Mouse (Mus musculus) midbrain, postnatal 0 days (tissue): ENCODE measurements around the gene Opn1sw. TPM values are rescaled to one million over a fixed set of nuclear protein-coding genes. Genes with fewer than 3 reads are reported as not detected.
"Not testable (repeated sequence)": the region's sequence is repeated elsewhere in the genome, so short reads cannot be mapped to it uniquely, and the experiment has no call there.

Source experiments
- ATAC-seq: fragments of 200-750 bp; cut with Nextera tagmentation; 2 replicates; pipeline ENCODE4 v1.8.0; 2017; ENCODE audit warnings: moderate number of reproducible peaks, mild to moderate bottlenecking, moderate TSS enrichment, moderate library complexity; ENCODE audit not compliant: low FRiP score
- DNase-seq: peaks from one replicate; pipeline ENCODE4 v3.0.0-alpha.2; 2015; ENCODE audit warnings: low spot score
- H3K27ac ChIP-seq: fragments of 300-500 bp; sonication (generic); 2 replicates; pipeline ENCODE4 v1.5.1; 2014; ENCODE audit warnings: low read depth, mild to moderate bottlenecking, low read length, mixed read lengths
- H3K27me3 ChIP-seq: fragments of 300-500 bp; sonication (generic); 2 replicates; pipeline ENCODE4 v1.6.1; 2014; ENCODE audit warnings: low read length, control low read depth, mixed read lengths; ENCODE audit not compliant: insufficient read depth
- H3K36me3 ChIP-seq: fragments of 300-500 bp; sonication (generic); 2 replicates; pipeline ENCODE4 v1.6.1; 2014; ENCODE audit warnings: low read length, control low read depth, mixed read lengths; ENCODE audit not compliant: insufficient read depth
- H3K4me1 ChIP-seq: fragments of 300-500 bp; sonication (generic); 2 replicates; pipeline ENCODE4 v1.6.1; 2014; ENCODE audit warnings: mild to moderate bottlenecking, control low read depth, antibody characterized with exemption, low read length, mixed read lengths; ENCODE audit not compliant: insufficient read depth
- H3K4me2 ChIP-seq: fragments of 300-500 bp; sonication (generic); 2 replicates; pipeline ENCODE4 v1.6.1; 2014; ENCODE audit warnings: low read depth, mild to moderate bottlenecking, low read length, mixed read lengths; ENCODE audit not compliant: poor library complexity, severe bottlenecking
- H3K4me3 ChIP-seq: fragments of 300-500 bp; sonication (generic); 2 replicates; pipeline ENCODE4 v1.5.1; 2014; ENCODE audit warnings: low read depth, mild to moderate bottlenecking, low read length, moderate library complexity
- H3K9ac ChIP-seq: fragments of 300-500 bp; sonication (generic); replicated peaks from 2 replicates; pipeline ENCODE4 v1.6.1; 2014; ENCODE audit warnings: mild to moderate bottlenecking, low read length, moderate library complexity, mixed read lengths; ENCODE audit not compliant: poor library complexity, severe bottlenecking
- H3K9me3 ChIP-seq: fragments of 300-500 bp; sonication (generic); 2 replicates; pipeline ENCODE4 v1.6.1; 2016; ENCODE audit warnings: low read length, control low read depth
- CTCF ChIP-seq: IDR thresholded peaks from 2 replicates; pipeline ENCODE4 v1.5.1; 2016; ENCODE audit warnings: antibody characterized with exemption, mild to moderate bottlenecking
- WGBS: fragments of 180-500 bp; shearing (Covaris S2); extraction: QIAGEN DNeasy Blood & Tissue Kit; methylation state at CpG from one replicate; pipeline ENCODE4 v1.1.7; 2014; 5-methylcytosine and 5-hydroxymethylcytosine counted together
- polyA plus RNA-seq: library from polyadenylated mRNA; unstranded; fragments of >200 nt; fragmentation: Nextera tagmentation; extraction: Ambion mirVana; gene quantifications from 2 replicates; pipeline ENCODE4 v1.2.1, GENCODE M21; 2015
- total RNA-seq: library from RNA; depleted of rRNA; stranded (reverse); fragments of >200 nt; gene quantifications from 2 replicates; pipeline ENCODE4 v1.2.3, GENCODE M21; 2014

Gene Opn1sw
- total and polyA plus RNA-seq, 2 experiments from 2014 or later: 0.11 to 0.56 TPM

- no peaks in the 10 kb centered on the region for H3K36me3 ChIP-seq
- no peak overlapping the region for H3K9ac ChIP-seq
- TF ChIP-seq CTCF: peak; percentile 66
- no peak overlapping the region for H3K27ac ChIP-seq
- no peak for ATAC-seq
- H3K4me3 ChIP-seq: no peak overlapping the region
- H3K9me3 ChIP-seq: no peaks in the 10 kb centered on the region
- H3K27me3 ChIP-seq: no peaks in the 10 kb centered on the region; the same call in 1 of the 2 replicates
- peak; percentile 21 for DNase-seq
- no peaks in the 10 kb centered on the region; the same call in 1 of the 2 replicates for H3K4me1 ChIP-seq
- 62% methylated on average over 4 of the region's 4 CpGs for WGBS
- H3K4me2 ChIP-seq: no peak overlapping the region
Measured at GRCm38 (mm10) chr6:29391802-29392201, 3.5 kb upstream of the Opn1sw start.

GRCm38 (mm10) chr6:29391241-29391640 is 3.0 kb upstream of the Opn1sw start:
- not testable (repeated sequence) for H3K9me3 ChIP-seq, DNase-seq, H3K27ac ChIP-seq, H3K4me1 ChIP-seq, H3K4me3 ChIP-seq, ATAC-seq, H3K4me2 ChIP-seq, H3K9ac ChIP-seq, H3K27me3 ChIP-seq, H3K36me3 ChIP-seq
- 81% methylated on average over 8 of the region's 8 CpGs for WGBS

DNA sequence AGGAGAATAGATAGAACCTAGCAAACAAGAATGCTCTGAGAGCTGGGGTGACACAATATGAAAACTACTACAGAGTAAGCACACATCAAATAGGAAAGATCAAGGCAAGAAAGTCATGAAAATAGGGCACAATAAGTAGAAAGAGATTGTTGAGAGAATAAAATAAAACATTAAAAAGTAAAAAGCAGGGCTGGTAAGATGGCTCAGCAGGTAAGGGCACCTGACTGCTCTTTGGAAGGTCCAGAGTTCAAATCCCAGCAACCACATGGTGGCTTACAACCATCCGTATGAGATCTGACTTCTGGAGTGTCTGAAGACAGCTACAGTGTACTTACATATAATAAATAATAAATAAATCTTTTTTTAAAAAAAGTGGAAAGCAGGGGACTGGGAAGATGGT is 2.2 kb upstream of the Opn1sw start:
- not testable (repeated sequence) for ATAC-seq, DNase-seq, H3K27ac ChIP-seq, H3K36me3 ChIP-seq, H3K4me1 ChIP-seq, H3K27me3 ChIP-seq, H3K4me3 ChIP-seq, H3K9ac ChIP-seq, H3K9me3 ChIP-seq, H3K4me2 ChIP-seq
- WGBS: 83% methylated on average over 1 of the region's 1 CpGs

DNA sequence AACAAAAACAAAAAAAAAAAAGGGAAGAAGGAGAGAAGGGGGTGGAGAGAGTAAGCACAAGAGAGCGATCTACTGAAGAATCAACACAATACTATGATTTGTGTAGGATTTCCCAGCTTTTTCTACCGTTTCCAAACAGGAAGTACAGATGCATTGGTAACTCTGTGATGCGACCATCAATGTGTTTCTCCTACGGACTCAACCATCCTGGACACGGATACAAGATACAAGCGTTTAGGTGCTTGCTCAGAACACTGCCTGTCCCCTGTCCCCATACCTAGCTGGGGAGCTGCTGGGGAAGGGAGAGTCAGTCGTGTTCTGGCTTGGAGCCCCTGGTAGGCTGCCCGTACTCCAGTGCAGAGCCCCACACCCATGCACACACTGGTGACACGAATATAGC is 1.2 kb upstream of the Opn1sw start:
- Histone ChIP-seq H3K27ac (no peak overlapping the region), H3K4me3 (no peak overlapping the region), H3K9ac (no peak overlapping the region), H3K4me2 (no peak overlapping the region), H3K4me1 (no peaks in the 10 kb centered on the region), H3K36me3 (no peaks in the 10 kb centered on the region), H3K9me3 (no peaks in the 10 kb centered on the region), H3K27me3 (no peaks in the 10 kb centered on the region; the same call in 1 of the 2 replicates)
- no peak for DNase-seq
- no peak for ATAC-seq
- TF ChIP-seq CTCF: no peak
- 55% methylated on average over 9 of the region's 9 CpGs for WGBS

- Histone ChIP-seq H3K36me3 (no peaks in the 10 kb centered on the region), H3K9me3 (no peaks in the 10 kb centered on the region), H3K9ac (no peak overlapping the region), H3K4me1 (no peaks in the 10 kb centered on the region), H3K4me3 (no peak overlapping the region), H3K27ac (no peak overlapping the region), H3K27me3 (no peaks in the 10 kb centered on the region; the same call in 1 of the 2 replicates), H3K4me2 (no peak overlapping the region)
- peak; percentile 85 for DNase-seq
- peak; percentile 65; the same call in 1 of the 2 replicates for ATAC-seq
- TF ChIP-seq CTCF: no peak
- WGBS: 13% methylated on average over 11 of the region's 11 CpGs
Measured at GRCm38 (mm10) chr6:29388606-29389080, 375 bp upstream of the Opn1sw start.

- Histone ChIP-seq H3K4me2 (no peak overlapping the region), H3K27me3 (no peaks in the 10 kb centered on the region; the same call in 1 of the 2 replicates), H3K9ac (no peak overlapping the region), H3K27ac (no peak overlapping the region), H3K36me3 (peaks cover 9% of the 10 kb centered on the region; the same call in 1 of the 2 replicates), H3K9me3 (no peaks in the 10 kb centered on the region), H3K4me1 (no peaks in the 10 kb centered on the region), H3K4me3 (no peak overlapping the region)
- WGBS: 24% methylated on average over 2 of the region's 2 CpGs
- ATAC-seq: 0 out of 2 replicates have a peak, but pooled peaks have one; percentile 58
- TF ChIP-seq CTCF: no peak
- DNase-seq: peak; percentile 22
Measured at GRCm38 (mm10) chr6:29382442-29382841, 5.8 kb downstream of the Opn1sw start.
